Mouse (Mus musculus) CH12.LX (cell line): Measurements from ENCODE around the gene Spag8. TPM values are rescaled to one million over a fixed set of nuclear protein-coding genes. Genes with fewer than 3 reads are reported as not detected.

Source experiments
- DNase-seq: peaks from one replicate; pipeline ENCODE4 v3.0.0-alpha.2; 2013; ENCODE audit errors: extremely low read depth
- H3K27ac ChIP-seq: 2 replicates; pipeline ENCODE4 v1.5.1; 2012; ENCODE audit warnings: low read depth, mild to moderate bottlenecking, control low read depth, moderate library complexity; ENCODE audit not compliant: insufficient read depth
- H3K27me3 ChIP-seq: replicated peaks from 2 replicates; pipeline ENCODE3; 2012; ENCODE audit warnings: inconsistent platforms
- H3K36me3 ChIP-seq, 2 experiments: replicated peaks in 1 of 2; 2 replicates each; pipeline versions ENCODE3 to v1.6.1; 2012; ENCODE audit warnings: inconsistent platforms in 1 of 2, low read length in 1 of 2, mild to moderate bottlenecking in 1 of 2, mixed read lengths in 1 of 2, moderate library complexity in 1 of 2; ENCODE audit not compliant: control insufficient read depth in 1 of 2, insufficient read depth in 1 of 2
- H3K4me1 ChIP-seq, 2 experiments: 2 replicates each; pipeline ENCODE4 v1.6.1; 2012; ENCODE audit warnings: inconsistent platforms in 1 of 2, moderate library complexity in 1 of 2; ENCODE audit not compliant: insufficient read depth in 2 of 2, control insufficient read depth in 1 of 2
- H3K4me2 ChIP-seq: 2 replicates; pipeline ENCODE4 v1.6.1; 2012; ENCODE audit warnings: low read depth, mild to moderate bottlenecking, control low read depth; ENCODE audit not compliant: poor library complexity, insufficient read depth, severe bottlenecking
- H3K4me3 ChIP-seq, 3 experiments: fragments of 150-350 bp in 1 of 3; sonication (generic) in 1 of 3; replicated peaks in 1 of 3; 2 replicates each; pipeline versions ENCODE3 to v1.5.1; 2011 to 2012; ENCODE audit warnings: low read depth in 2 of 3, low read length in 2 of 3, mild to moderate bottlenecking in 2 of 3, moderate library complexity in 2 of 3, control low read depth in 1 of 3, improper control_type of control experiment in 1 of 3, inconsistent platforms in 1 of 3, mixed read lengths in 1 of 3; ENCODE audit not compliant: poor library complexity in 1 of 3
- H3K79me2 ChIP-seq: replicated peaks from 2 replicates; pipeline ENCODE4 v1.6.1; 2012; ENCODE audit warnings: mild to moderate bottlenecking, moderate library complexity; ENCODE audit not compliant: control insufficient read depth, poor library complexity, insufficient read depth, severe bottlenecking; ENCODE audit errors: extremely low read depth
- H3K9ac ChIP-seq: 2 replicates; pipeline ENCODE4 v1.6.1; 2012; ENCODE audit warnings: low read depth, mild to moderate bottlenecking, control low read depth, moderate library complexity; ENCODE audit not compliant: insufficient read depth
- H3K9me3 ChIP-seq: replicated peaks from 2 replicates; pipeline ENCODE3; 2012; ENCODE audit warnings: low read length, inconsistent platforms, mixed read lengths
- BHLHE40 ChIP-seq: IDR thresholded peaks from 2 replicates; pipeline ENCODE4 v1.6.1; 2011; ENCODE audit warnings: mild to moderate bottlenecking, low read depth, low read length, improper control_type of control experiment
- CHD1 ChIP-seq: IDR thresholded peaks from 2 replicates; pipeline ENCODE4 v1.6.1; 2012; ENCODE audit warnings: low read depth, low read length, improper control_type of control experiment, inconsistent platforms
- CTCF ChIP-seq, 2 experiments: IDR thresholded peaks in 1 of 2; conservative IDR thresholded peaks in 1 of 2; 2 replicates each; pipeline ENCODE4 v1.5.1; 2011 to 2012; ENCODE audit warnings: low read depth in 2 of 2, low read length in 2 of 2, improper control_type of control experiment in 1 of 2, inconsistent platforms in 1 of 2, mild to moderate bottlenecking in 1 of 2, moderate library complexity in 1 of 2
- E2F4 ChIP-seq: IDR thresholded peaks from 2 replicates; pipeline ENCODE4 v1.6.1; 2011; ENCODE audit warnings: low read depth, low read length, improper control_type of control experiment; ENCODE audit not compliant: insufficient replicate concordance
- ELF1 ChIP-seq: IDR thresholded peaks from 2 replicates; pipeline ENCODE4 v1.6.1; 2014; ENCODE audit warnings: low read depth, mild to moderate bottlenecking, inconsistent platforms, low read length, improper control_type of control experiment
- EP300 ChIP-seq: IDR thresholded peaks from 2 replicates; pipeline ENCODE4 v1.6.1; 2011; ENCODE audit warnings: low read length, improper control_type of control experiment
- ETS1 ChIP-seq: conservative IDR thresholded peaks from 2 replicates; pipeline ENCODE4 v1.6.1; 2012; ENCODE audit warnings: low read depth, mild to moderate bottlenecking, inconsistent platforms, low read length, improper control_type of control experiment, moderate library complexity
- GABPA ChIP-seq: IDR thresholded peaks from 2 replicates; pipeline ENCODE4 v1.6.1; 2012; ENCODE audit warnings: low read depth, low read length, improper control_type of control experiment, inconsistent platforms; ENCODE audit not compliant: insufficient replicate concordance
- HCFC1 ChIP-seq: IDR thresholded peaks from 2 replicates; pipeline ENCODE4 v1.6.1; 2012; ENCODE audit warnings: low read depth, mild to moderate bottlenecking, inconsistent platforms, low read length, improper control_type of control experiment
- IRF4 ChIP-seq: IDR thresholded peaks from 2 replicates; pipeline ENCODE4 v1.6.1; 2014; ENCODE audit warnings: low read depth, mild to moderate bottlenecking, inconsistent platforms, low read length, improper control_type of control experiment
- JUND ChIP-seq: conservative IDR thresholded peaks from 2 replicates; pipeline ENCODE4 v1.6.1; 2011; ENCODE audit warnings: low read depth, low read length, improper control_type of control experiment
- MEF2A ChIP-seq: IDR thresholded peaks from 2 replicates; pipeline ENCODE4 v1.6.1; 2014; ENCODE audit warnings: low read depth, mild to moderate bottlenecking, inconsistent platforms, low read length, improper control_type of control experiment, borderline replicate concordance
- MXI1 ChIP-seq: IDR thresholded peaks from 2 replicates; pipeline ENCODE4 v1.6.1; 2011; ENCODE audit warnings: mild to moderate bottlenecking, low read depth, low read length, improper control_type of control experiment
- MYC ChIP-seq: IDR thresholded peaks from 2 replicates; pipeline ENCODE4 v1.6.1; 2011; ENCODE audit warnings: low read depth, mild to moderate bottlenecking, improper control_type of control experiment, low read length
- NRF1 ChIP-seq: IDR thresholded peaks from 2 replicates; pipeline ENCODE4 v1.6.1; 2014; ENCODE audit warnings: low read depth, mild to moderate bottlenecking, inconsistent platforms, low read length, improper control_type of control experiment, moderate library complexity
- POLR2AphosphoS2 ChIP-seq: IDR thresholded peaks from 2 replicates; pipeline ENCODE4 v1.6.1; 2011; ENCODE audit warnings: low read depth, low read length, improper control_type of control experiment
- RAD21 ChIP-seq: IDR thresholded peaks from 2 replicates; pipeline ENCODE4 v1.6.1; 2011; ENCODE audit warnings: low read depth, mild to moderate bottlenecking, low read length, improper control_type of control experiment, moderate library complexity
- RCOR1 ChIP-seq: conservative IDR thresholded peaks from 2 replicates; pipeline ENCODE4 v1.6.1; 2012; ENCODE audit warnings: low read depth, mild to moderate bottlenecking, inconsistent platforms, low read length, improper control_type of control experiment
- SIN3A ChIP-seq: IDR thresholded peaks from 2 replicates; pipeline ENCODE4 v1.6.1; 2012; ENCODE audit warnings: low read length, improper control_type of control experiment, inconsistent platforms
- TBP ChIP-seq: conservative IDR thresholded peaks from 2 replicates; pipeline ENCODE4 v1.6.1; 2011; ENCODE audit warnings: low read depth, low read length, improper control_type of control experiment
- USF1 ChIP-seq: IDR thresholded peaks from 2 replicates; pipeline ENCODE4 v1.6.1; 2014; ENCODE audit warnings: low read depth, mild to moderate bottlenecking, inconsistent platforms, low read length, improper control_type of control experiment
- dilution Hi-C: fragments of 300-500 bp; cut with MboI; formaldehyde crosslinking; loops from 2 replicates; pipeline ENCODE4 v1.14.3; 2020; ENCODE audit warnings: low sequenced_read_pairs; ENCODE audit not compliant: extremely low pct_unique_long_range_greater_than_20kb, extremely low pct_ligation_motif_present
- in situ Hi-C: fragments of 300-500 bp; cut with MboI; formaldehyde crosslinking; loops from 3 replicates; pipeline ENCODE4 v1.14.3; 2019; ENCODE audit warnings: low sequenced_read_pairs, low pct_ligation_motif_present, low pct_unique_long_range_greater_than_20kb, mixed read lengths
- polyA plus RNA-seq: library from polyadenylated mRNA; unstranded; fragments of >175 nt; gene quantifications from 2 replicates; pipeline ENCODE4 v1.2.1, GENCODE M21; 2012; ENCODE audit warnings: low read depth; ENCODE audit not compliant: insufficient read length
- total RNA-seq, 2 experiments: library from RNA; depleted of rRNA; stranded (reverse); fragments of 300-350 nt in 1 of 2; fragments of >200 nt in 1 of 2; gene quantifications; 2 replicates each; pipeline ENCODE4 v1.2.3; 2012 to 2014

The Spag8 gene
- total and polyA plus RNA-seq, 3 experiments = 0.08 TPM; not detected in 2

DNA sequence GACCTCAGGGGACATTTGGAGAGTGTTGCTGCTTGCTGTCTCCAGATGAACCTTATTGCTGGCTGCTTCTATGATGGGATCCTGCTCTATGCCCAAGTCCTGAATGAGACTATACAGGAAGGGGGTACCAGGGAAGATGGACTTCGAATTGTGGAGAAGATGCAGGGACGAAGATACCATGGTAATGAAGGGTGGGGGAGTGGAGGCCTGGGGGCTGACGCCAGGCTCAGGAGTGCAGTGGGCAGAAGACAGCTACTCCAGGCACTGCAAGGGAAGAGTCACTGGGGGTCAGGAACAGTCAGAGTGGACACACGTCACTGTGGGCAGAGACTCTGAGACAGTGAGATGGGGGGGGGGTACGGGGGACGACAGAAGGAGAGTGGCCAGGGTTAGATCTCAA, 12.9 kb downstream of the Spag8 start:
- Histone ChIP-seq H3K9me3 (no peaks in the 10 kb centered on the region), H3K79me2 (no peaks in the 10 kb centered on the region), H3K36me3 (no peaks in the 10 kb centered on the region), H3K9ac (no peak overlapping the region), H3K4me1 (peaks cover 5 to 6% of the 10 kb centered on the region in 2 experiments; a peak in 1 of 4 replicates), H3K27me3 (peaks cover 32% of the 10 kb centered on the region), H3K4me3 (no peak overlapping the region), H3K4me2 (no peak overlapping the region), H3K27ac (no peak overlapping the region)
- dilution Hi-C loops = no loop called here
- TF ChIP-seq USF1 = no peak
- TF ChIP-seq EP300 = no peak
- TF ChIP-seq MYC = no peak
- no peak for TF ChIP-seq CHD1
- no peak for TF ChIP-seq RCOR1
- no peak for TF ChIP-seq TBP
- no peak for TF ChIP-seq GABPA
- no peak for TF ChIP-seq HCFC1
- in situ Hi-C loops = no loop called here
- DNase-seq = no peak

DNA sequence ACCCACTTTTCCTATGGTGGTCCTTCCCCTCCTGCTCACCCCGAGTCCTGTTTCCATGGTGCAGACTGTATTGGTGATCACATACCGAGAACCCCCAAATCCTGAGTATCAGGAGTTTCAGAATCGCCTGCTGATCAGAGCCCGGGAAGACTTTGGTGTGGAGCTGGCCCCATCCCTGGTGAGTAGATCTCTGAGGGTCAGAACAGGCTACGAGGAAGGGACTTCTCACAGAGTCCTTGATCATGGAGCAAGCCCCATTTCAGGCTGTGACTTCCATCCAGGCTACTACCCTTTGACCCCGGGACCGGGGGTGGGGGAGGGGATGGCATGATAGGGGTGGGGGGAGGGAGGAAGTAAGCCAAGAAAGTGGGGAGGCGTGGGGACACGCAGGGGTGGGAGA, 13.3 kb downstream of the Spag8 start:
- Histone ChIP-seq H3K4me1 (peaks cover 5 to 6% of the 10 kb centered on the region in 2 experiments; a peak in 1 of 4 replicates), H3K9ac (no peak overlapping the region), H3K9me3 (no peaks in the 10 kb centered on the region), H3K27ac (no peak overlapping the region), H3K79me2 (no peaks in the 10 kb centered on the region), H3K4me2 (no peak overlapping the region), H3K36me3 (no peaks in the 10 kb centered on the region), H3K4me3 (no peak overlapping the region), H3K27me3 (peaks cover 36% of the 10 kb centered on the region)
- DNase-seq = no peak
- in situ Hi-C loops (no loop called here), dilution Hi-C loops (no loop called here)
- TF ChIP-seq ETS1 (no peak), ELF1 (no peak), MXI1 (no peak), HCFC1 (no peak), SIN3A (no peak), JUND (no peak), CTCF (conservative IDR thresholded peaks at IDR 0.05 in 1 of 2, IDR thresholded peaks at IDR 0.05 in 1 of 2; ENCODE audit: low read depth in 2 of 2, low read length in 2 of 2) (no peak), RAD21 (no peak), IRF4 (no peak), BHLHE40 (no peak), MEF2A (no peak), E2F4 (no peak), NRF1 (no peak), POLR2AphosphoS2 (no peak)
